Mouse (Mus musculus): ENCODE results near the gene Dtx4. TPM values are rescaled to one million over a fixed set of nuclear protein-coding genes. Genes with fewer than 3 reads are reported as not detected.

Gene Dtx4
- polyA plus RNA-seq (2015; fragmentation: Illumina TruSeq; extraction: RNeasy Lipid Tissue Mini Kit (QIAGEN cat#74804); ENCODE audit: insufficient read depth, low read depth, low replicate concordance) = 5.9 TPM

GRCm38 (mm10) chr19:12501370-12502347, at the start of gene Dtx4:
Gene Dtx4 (minus strand): TSS chr19:12501454.

GRCm38 (mm10) chr19:12545440-12545839, 44.2 kb upstream of the Dtx4 start, which contains the start of gene Fam111a:
Gene Fam111a (plus strand): TSS chr19:12545740.

GRCm38 (mm10) chr19:12460282-12461249, 40.7 kb downstream of the Dtx4 start, which contains the start of gene Mpeg1:
Gene Mpeg1 (plus strand): TSS chr19:12460779.

GRCm38 (mm10) chr19:12427605-12428004, 73.6 kb downstream of the Dtx4 start, which contains the start of gene Pfpl:
Gene Pfpl (plus strand): TSS chr19:12427905.

GRCm38 (mm10) chr19:12417361-12417760, 83.9 kb downstream of the Dtx4 start, which contains the start of gene Olfr1441:
Gene Olfr1441 (plus strand): TSS chr19:12417433.

Other genes with a start within 250 kb of the Dtx4 start
- gene Olfr235, start 240.4 kb downstream of the Dtx4 start, polyA plus RNA-seq (2015; fragmentation: Illumina TruSeq; extraction: RNeasy Lipid Tissue Mini Kit (QIAGEN cat#74804); ENCODE audit: insufficient read depth, low read depth, low replicate concordance) = not detected
- not detected for gene Olfr1434, start 221.6 kb downstream of the Dtx4 start, polyA plus RNA-seq (2015; fragmentation: Illumina TruSeq; extraction: RNeasy Lipid Tissue Mini Kit (QIAGEN cat#74804); ENCODE audit: insufficient read depth, low read depth, low replicate concordance)
- gene Olfr1436, start 202.3 kb downstream of the Dtx4 start, polyA plus RNA-seq (2015; fragmentation: Illumina TruSeq; extraction: RNeasy Lipid Tissue Mini Kit (QIAGEN cat#74804); ENCODE audit: insufficient read depth, low read depth, low replicate concordance) = not detected
- not detected for gene Olfr1437, start 176.4 kb downstream of the Dtx4 start, polyA plus RNA-seq (2015; fragmentation: Illumina TruSeq; extraction: RNeasy Lipid Tissue Mini Kit (QIAGEN cat#74804); ENCODE audit: insufficient read depth, low read depth, low replicate concordance)
- not detected for gene Olfr1438-ps1, start 165.5 kb downstream of the Dtx4 start, polyA plus RNA-seq (2015; fragmentation: Illumina TruSeq; extraction: RNeasy Lipid Tissue Mini Kit (QIAGEN cat#74804); ENCODE audit: insufficient read depth, low read depth, low replicate concordance)
- gene Olfr1440, start 114.2 kb downstream of the Dtx4 start, polyA plus RNA-seq (2015; fragmentation: Illumina TruSeq; extraction: RNeasy Lipid Tissue Mini Kit (QIAGEN cat#74804); ENCODE audit: insufficient read depth, low read depth, low replicate concordance) = not detected
- not detected for gene Olfr1441, start 84.0 kb downstream of the Dtx4 start, polyA plus RNA-seq (2015; fragmentation: Illumina TruSeq; extraction: RNeasy Lipid Tissue Mini Kit (QIAGEN cat#74804); ENCODE audit: insufficient read depth, low read depth, low replicate concordance)
- not detected for gene Pfpl, start 73.5 kb downstream of the Dtx4 start, polyA plus RNA-seq (2015; fragmentation: Illumina TruSeq; extraction: RNeasy Lipid Tissue Mini Kit (QIAGEN cat#74804); ENCODE audit: insufficient read depth, low read depth, low replicate concordance)
- gene Mpeg1, start 40.7 kb downstream of the Dtx4 start, polyA plus RNA-seq (2015; fragmentation: Illumina TruSeq; extraction: RNeasy Lipid Tissue Mini Kit (QIAGEN cat#74804); ENCODE audit: insufficient read depth, low read depth, low replicate concordance) = 3.8 TPM
- 2.0 TPM for gene Fam111a, start 44.3 kb upstream of the Dtx4 start, polyA plus RNA-seq (2015; fragmentation: Illumina TruSeq; extraction: RNeasy Lipid Tissue Mini Kit (QIAGEN cat#74804); ENCODE audit: insufficient read depth, low read depth, low replicate concordance)
- not detected for gene Gm4952, start 98.5 kb upstream of the Dtx4 start, polyA plus RNA-seq (2015; fragmentation: Illumina TruSeq; extraction: RNeasy Lipid Tissue Mini Kit (QIAGEN cat#74804); ENCODE audit: insufficient read depth, low read depth, low replicate concordance)
- not detected for gene Glyat, start 131.9 kb upstream of the Dtx4 start, polyA plus RNA-seq (2015; fragmentation: Illumina TruSeq; extraction: RNeasy Lipid Tissue Mini Kit (QIAGEN cat#74804); ENCODE audit: insufficient read depth, low read depth, low replicate concordance)
- gene Olfr1442, start 169.0 kb upstream of the Dtx4 start, polyA plus RNA-seq (2015; fragmentation: Illumina TruSeq; extraction: RNeasy Lipid Tissue Mini Kit (QIAGEN cat#74804); ENCODE audit: insufficient read depth, low read depth, low replicate concordance) = not detected
- not detected for gene Olfr1443, start 176.7 kb upstream of the Dtx4 start, polyA plus RNA-seq (2015; fragmentation: Illumina TruSeq; extraction: RNeasy Lipid Tissue Mini Kit (QIAGEN cat#74804); ENCODE audit: insufficient read depth, low read depth, low replicate concordance)
- not detected for gene Keg1, start 194.3 kb upstream of the Dtx4 start, polyA plus RNA-seq (2015; fragmentation: Illumina TruSeq; extraction: RNeasy Lipid Tissue Mini Kit (QIAGEN cat#74804); ENCODE audit: insufficient read depth, low read depth, low replicate concordance)